Mouse (Mus musculus) frontal cortex, adult (tissue): ENCODE data around the gene Pde10a.
A peak's percentile ranks its signal among the peaks of the same experiment; 100 is the strongest.

ENCODE experiments used
- ATAC-seq: cut with Nextera tagmentation; 2 replicates; pipeline ENCODE4 v1.9.2; 2017; ENCODE audit warnings: mild to moderate bottlenecking, moderate library complexity, mixed read lengths; ENCODE audit not compliant: low TSS enrichment

The Pde10a gene

DNA sequence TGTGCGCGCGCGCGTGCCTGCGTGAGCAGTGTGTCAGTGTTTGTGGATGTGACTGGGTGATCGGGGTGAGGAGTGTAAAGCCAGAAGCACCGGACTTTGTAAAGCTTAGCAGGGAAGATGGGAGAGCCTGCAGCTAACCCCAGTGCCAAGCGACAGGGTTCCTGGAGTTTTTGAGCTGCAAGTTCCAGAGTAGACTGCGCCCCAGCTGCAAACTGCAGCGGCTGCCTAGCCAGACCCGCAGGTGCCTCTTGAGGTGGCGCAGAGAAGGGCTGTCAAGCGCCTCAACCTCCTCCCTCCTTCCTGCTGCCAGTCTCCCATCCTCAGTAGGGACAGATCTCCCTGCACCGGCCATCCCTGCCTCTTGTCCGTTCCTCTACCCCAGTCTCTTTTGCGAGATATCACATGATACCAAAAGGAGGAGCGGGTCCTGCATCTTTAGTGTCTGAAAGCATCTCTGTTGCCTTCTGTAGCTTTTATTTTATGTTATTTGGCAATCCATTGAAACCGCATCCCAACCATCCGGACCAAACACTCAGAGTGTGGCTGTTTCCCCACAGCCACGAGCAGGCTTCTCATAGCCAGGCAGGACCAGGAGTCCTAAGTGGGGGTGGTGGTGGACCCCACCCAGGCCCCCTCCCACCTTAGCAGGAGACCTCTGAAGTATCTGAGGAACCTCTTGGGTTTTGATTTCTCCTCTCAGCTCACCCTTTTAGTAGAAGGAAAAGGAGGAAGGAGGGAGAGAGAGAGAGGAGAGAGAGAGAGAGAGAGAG is 984 bp downstream of the Pde10a start:
- ATAC-seq = peak; percentile 19

DNA sequence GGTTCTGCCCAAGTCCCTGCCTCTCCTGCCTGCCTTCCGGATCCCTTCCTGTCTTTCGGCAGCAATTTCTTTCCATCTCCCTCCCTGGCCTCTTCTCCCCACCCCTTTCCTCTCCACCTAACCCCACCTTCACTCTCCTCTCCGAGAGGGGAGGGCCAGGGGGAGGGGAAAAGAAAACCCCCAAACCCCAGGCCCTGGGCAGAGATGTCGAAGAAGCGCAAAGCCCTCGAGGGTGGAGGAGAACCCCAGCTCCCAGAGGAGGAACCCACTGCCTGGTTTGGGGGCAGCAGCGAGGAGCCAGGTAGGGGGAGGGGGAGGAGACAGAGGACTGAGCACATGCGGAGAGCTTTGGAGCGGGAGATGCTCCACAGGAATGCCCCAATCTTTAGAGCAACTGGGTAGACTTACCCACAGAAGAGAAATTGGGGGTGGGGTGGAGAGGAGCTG is 1.7 kb downstream of the Pde10a start:
- peak; percentile 15; the same call in 1 of the 2 replicates for ATAC-seq

- no peak for ATAC-seq
Observed at GRCm38 (mm10) chr17:8528641-8529040, 3.5 kb downstream of the Pde10a start.

GRCm38 (mm10) chr17:8532609-8533008 is 7.4 kb downstream of the Pde10a start:
- ATAC-seq = no peak

DNA sequence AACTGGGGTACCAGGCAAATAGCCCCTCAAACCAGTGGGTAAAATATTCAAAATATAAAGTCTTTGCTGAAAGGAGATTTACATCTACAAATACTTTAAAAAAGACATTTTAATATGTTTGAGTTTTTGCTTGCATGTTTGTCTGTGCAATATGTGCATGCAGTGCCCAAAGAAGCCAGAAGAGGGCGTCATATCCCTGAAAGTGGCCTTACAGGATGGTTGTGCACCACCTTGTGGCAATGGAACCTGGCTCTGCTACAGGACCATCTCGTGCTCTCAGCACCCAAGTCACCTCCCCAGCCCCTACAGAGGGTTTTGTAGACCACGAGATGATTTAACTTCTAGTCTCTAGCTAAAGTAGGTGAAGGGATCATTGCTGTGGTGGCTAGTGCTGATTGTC is 8.7 kb downstream of the Pde10a start:
- no peak for ATAC-seq

- ATAC-seq = no peak
Observed at GRCm38 (mm10) chr17:8536522-8536921, 11.3 kb downstream of the Pde10a start.

GRCm38 (mm10) chr17:8538102-8538501 is 12.9 kb downstream of the Pde10a start:
- ATAC-seq = no peak

- ATAC-seq = 0 out of 2 replicates have a peak, but pooled peaks have one; percentile 38
Observed at GRCm38 (mm10) chr17:8541974-8542538, 16.9 kb downstream of the Pde10a start.

GRCm38 (mm10) chr17:8546366-8546765 is 21.2 kb downstream of the Pde10a start:
- no peak for ATAC-seq

GRCm38 (mm10) chr17:8548733-8549132 is 23.6 kb downstream of the Pde10a start:
- ATAC-seq = no peak

- ATAC-seq = no peak
Observed at GRCm38 (mm10) chr17:8551641-8552040, 26.5 kb downstream of the Pde10a start.

DNA sequence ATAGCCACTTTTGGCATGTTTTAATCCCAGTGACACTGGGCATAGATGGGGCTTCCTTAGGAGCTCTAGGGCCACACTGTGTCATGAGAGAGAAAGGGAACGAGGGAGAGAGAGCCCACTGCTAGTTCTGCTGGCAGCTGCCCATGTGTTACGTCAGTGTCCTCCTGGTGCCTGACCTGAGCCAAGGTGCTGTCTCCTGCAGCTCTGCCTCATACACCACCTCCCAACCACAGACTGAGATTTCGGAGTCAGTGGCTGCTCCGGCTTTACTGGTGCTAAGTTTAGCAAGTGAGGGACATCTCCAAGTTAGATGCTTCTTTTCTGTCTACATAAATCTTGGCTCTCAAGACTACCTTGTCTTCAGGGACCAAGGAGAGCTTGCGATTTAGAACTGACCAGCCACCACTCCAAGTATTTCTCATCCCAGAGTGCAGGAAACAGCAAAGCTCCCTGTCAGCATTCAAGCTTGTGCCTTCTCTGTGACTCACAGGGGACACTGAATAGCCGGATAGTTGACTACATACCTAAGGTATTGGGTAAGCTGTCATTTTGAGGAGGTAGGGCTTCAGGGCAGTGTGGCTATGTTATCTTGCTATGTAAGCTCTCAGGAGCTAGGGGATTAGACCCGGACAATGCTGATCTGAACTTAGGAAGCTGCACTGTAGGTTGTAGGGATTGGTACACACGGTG is 27.3 kb downstream of the Pde10a start:
- ATAC-seq = no peak

- no peak for ATAC-seq
Observed at GRCm38 (mm10) chr17:8553601-8554000, 28.4 kb downstream of the Pde10a start.

GRCm38 (mm10) chr17:8554219-8554618 is 29.0 kb downstream of the Pde10a start:
- ATAC-seq = no peak

DNA sequence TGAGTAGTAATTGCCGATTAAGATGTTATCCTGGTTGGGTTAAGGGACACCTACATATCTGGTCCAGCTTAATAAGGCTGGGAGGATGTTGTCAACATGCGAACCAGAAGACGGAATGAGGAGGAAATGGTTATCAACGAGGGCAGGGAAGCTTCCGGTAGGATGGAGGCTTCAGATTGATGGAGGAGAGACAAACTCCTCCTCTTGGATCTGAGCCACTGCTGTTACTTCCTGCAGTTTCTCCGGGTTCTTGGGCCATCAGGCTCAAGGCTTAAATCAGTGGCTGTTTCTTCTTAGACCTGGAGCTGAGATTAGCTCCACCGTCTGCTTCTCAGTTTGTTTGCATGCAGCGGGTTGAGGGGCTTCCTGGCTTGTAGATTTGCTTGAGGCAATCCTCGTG is 30.6 kb downstream of the Pde10a start:
- ATAC-seq = no peak

DNA sequence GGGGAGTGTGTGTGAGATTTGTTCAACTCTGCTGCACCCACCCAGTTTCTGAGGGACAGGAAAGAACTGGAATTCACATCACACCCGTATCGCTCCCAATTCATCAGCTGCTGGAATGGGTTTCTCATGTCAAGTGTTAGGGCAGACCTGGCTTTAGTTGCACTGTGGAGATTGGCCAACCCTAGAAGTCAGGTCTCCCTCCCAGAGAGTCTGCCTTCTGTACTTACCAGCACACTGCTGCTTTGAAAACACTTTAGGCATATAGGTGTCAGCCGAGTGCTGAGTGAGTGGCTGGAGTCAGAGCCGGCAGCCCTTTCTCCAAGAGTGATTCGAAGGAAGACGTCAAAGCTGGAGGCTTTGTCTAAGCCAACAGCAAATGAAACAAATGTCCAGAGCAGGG is 31.1 kb downstream of the Pde10a start:
- no peak for ATAC-seq

DNA sequence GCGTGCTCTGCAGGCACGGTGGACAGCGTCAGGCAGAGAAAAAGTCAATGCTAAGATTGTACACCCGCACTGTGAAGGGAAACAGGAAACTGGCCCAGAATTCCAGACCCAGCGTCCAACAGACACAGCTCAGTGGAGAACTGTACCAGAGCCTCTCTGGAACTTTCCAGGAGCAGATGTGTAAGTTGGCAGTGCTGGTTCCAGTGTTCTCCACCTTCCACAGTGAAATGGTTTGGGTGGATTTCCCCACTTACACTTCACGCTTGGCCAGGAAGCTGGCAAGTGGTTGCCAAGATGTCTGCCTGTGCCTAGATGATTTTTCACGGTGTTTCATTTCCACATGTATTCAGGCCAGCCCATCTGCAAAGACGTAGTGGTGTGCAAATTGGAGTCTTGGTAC is 32.8 kb downstream of the Pde10a start:
- peak; percentile 55; the same call in 1 of the 2 replicates for ATAC-seq

GRCm38 (mm10) chr17:8562101-8562885 is 37.1 kb downstream of the Pde10a start:
- ATAC-seq = no peak

GRCm38 (mm10) chr17:8562886-8563280 is 37.7 kb downstream of the Pde10a start:
- ATAC-seq = no peak

- no peak for ATAC-seq
Observed at GRCm38 (mm10) chr17:8566850-8567249, 41.7 kb downstream of the Pde10a start, which contains the start of gene Gm17087. Gm17087 (minus strand) TSS chr17:8566950.

GRCm38 (mm10) chr17:8573542-8574260 is 48.5 kb downstream of the Pde10a start:
- no peak for ATAC-seq
